Mouse (Mus musculus): ENCODE data around the gene Syne2. TPM values are rescaled to one million over a fixed set of nuclear protein-coding genes. Genes with fewer than 3 reads are reported as not detected.
A peak's percentile ranks its signal among the peaks of the same experiment; 100 is the strongest.

Gene Syne2
- polyA plus RNA-seq, 2 experiments from 2014 or later, result 12.7 to 14.6 TPM

- ATAC-seq, result no peak
These were observed 236.7 kb downstream of the Syne2 start for GRCm38 (mm10) chr12:76054653-76055052.

GRCm38 (mm10) chr12:76063001-76063400 lies 245.1 kb downstream of the Syne2 start:
- no peak for ATAC-seq

GRCm38 (mm10) chr12:76070386-76070785 lies 252.5 kb downstream of the Syne2 start:
- ATAC-seq, result no peak

GRCm38 (mm10) chr12:76071935-76072849 lies 254.3 kb downstream of the Syne2 start:
- no peak for ATAC-seq

GRCm38 (mm10) chr12:76073066-76073826 lies 255.3 kb downstream of the Syne2 start:
- ATAC-seq, result no peak

GRCm38 (mm10) chr12:76073981-76074380 lies 256.0 kb downstream of the Syne2 start:
- no peak for ATAC-seq

GRCm38 (mm10) chr12:76080876-76081556 lies 263.1 kb downstream of the Syne2 start:
- no peak for ATAC-seq

GRCm38 (mm10) chr12:76081557-76082211 lies 263.8 kb downstream of the Syne2 start:
- no peak for ATAC-seq

GRCm38 (mm10) chr12:76085066-76085465 lies 267.1 kb downstream of the Syne2 start:
- no peak for ATAC-seq

- peak; percentile 85 for ATAC-seq
These were observed 268.3 kb downstream of the Syne2 start for GRCm38 (mm10) chr12:76085956-76086905.

- ATAC-seq, result peak; percentile 86
These were observed 269.1 kb downstream of the Syne2 start for GRCm38 (mm10) chr12:76087025-76087424.

- ATAC-seq, result no peak
These were observed 275.0 kb downstream of the Syne2 start for GRCm38 (mm10) chr12:76092789-76093466.

- no peak for ATAC-seq
These were observed 276.0 kb downstream of the Syne2 start for GRCm38 (mm10) chr12:76093613-76094588.

GRCm38 (mm10) chr12:76095117-76096035 lies 277.4 kb downstream of the Syne2 start:
- ATAC-seq, result no peak

GRCm38 (mm10) chr12:76102621-76103020 lies 284.7 kb downstream of the Syne2 start:
- ATAC-seq, result no peak

GRCm38 (mm10) chr12:76104596-76105351 lies 286.8 kb downstream of the Syne2 start:
- no peak for ATAC-seq

- no peak for ATAC-seq
These were observed 291.9 kb downstream of the Syne2 start for GRCm38 (mm10) chr12:76109646-76110405.

Measured in activated CD4-positive, CD25-positive, alpha-beta regulatory T cell, adult 4 months (primary cell).